Mouse (Mus musculus) heart, postnatal 0 days (tissue): ENCODE measurements around the gene Slc12a9.

Experiments used
- CTCF ChIP-seq: IDR thresholded peaks from 2 replicates; pipeline ENCODE4 v1.5.1; 2016; ENCODE audit warnings: antibody characterized with exemption, control low read depth, low read depth
- EP300 ChIP-seq: IDR thresholded peaks from 2 replicates; pipeline ENCODE4 v1.6.1; 2016; ENCODE audit warnings: antibody characterized with exemption, low read depth

DNA sequence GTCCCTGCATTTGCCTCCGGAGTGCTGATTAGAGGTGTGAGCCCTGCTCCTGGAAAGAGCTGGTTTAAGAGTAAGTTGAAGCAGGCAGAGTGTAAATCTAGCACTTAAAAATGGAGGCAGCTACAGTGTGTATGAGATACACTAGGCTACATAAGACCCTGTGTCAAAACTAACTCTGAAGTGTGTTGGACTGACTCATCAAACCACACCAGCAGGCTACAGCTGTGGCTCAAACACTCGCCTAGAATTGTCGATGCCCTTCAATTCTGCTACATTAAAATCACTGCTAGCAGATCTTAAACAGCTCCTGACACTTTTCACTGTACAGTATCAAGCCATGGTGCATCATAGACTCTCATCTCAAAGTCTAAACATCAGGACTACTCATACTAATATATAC is 29.2 kb downstream of the Slc12a9 start:
- TF ChIP-seq EP300 (no peak), CTCF (no peak)
